ENCODE assay signal across 18 mouse cellular contexts in the genomic region with DNA sequence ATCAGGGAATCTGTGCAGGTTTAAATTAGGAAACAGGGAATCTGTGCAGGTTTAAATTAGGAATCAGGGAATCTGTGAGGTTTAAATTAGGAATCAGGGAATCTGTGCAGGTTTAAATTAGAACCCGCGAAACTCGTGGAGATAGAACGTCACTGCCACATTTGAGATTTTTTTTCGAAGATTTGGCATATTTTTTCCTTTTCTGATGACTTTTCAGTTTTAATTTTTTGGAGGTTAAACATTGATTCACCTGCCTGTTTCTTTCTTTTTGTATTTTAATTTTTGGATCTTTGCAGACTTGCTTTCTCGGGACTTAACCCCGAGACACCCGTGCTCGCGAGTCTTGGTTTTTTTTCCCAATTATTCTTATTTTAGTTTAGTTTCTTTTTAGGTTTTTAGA. TPM values are rescaled to one million over a fixed set of nuclear protein-coding genes. Genes with fewer than 3 reads are reported as not detected.
"Had no signal": no experiment of that assay in that cellular context is flagged by ENCODE, and none has a peak within 500 bp of the region (broad histone marks: within the 10 kb centered on the region; RNA-seq: fewer than 3 reads in every experiment).

No protein-coding gene starts in this region.

RNA-seq across cellular contexts. Expression of a gene that starts 29.5 kb away (rescaled TPM):
- total RNA-seq: megakaryocyte progenitor cell, adult 5-6 weeks; midbrain, postnatal 0 days; monocyte, adult 5-6 weeks had no signal
- polyA plus RNA-seq: liver, postnatal 0 days; lung, adult 2 months; lung, embryonic 15.5 days; lung, postnatal 0 days; macrophage; midbrain, embryonic 11.5 days; midbrain, embryonic 13.5 days; midbrain, embryonic 15.5 days; midbrain, postnatal 0 days; neural tube, embryonic 11.5 days; neural tube, embryonic 13.5 days; neural tube, embryonic 15.5 days; small intestine, adult 2 months; stomach, embryonic 14.5 days; stomach, embryonic 16.5 days; thymus, postnatal 0 days had no signal

RNA-seq across cellular contexts. Expression of a gene that starts 59.4 kb away (rescaled TPM):
- total RNA-seq: megakaryocyte progenitor cell, adult 5-6 weeks; midbrain, postnatal 0 days; monocyte, adult 5-6 weeks had no signal
- polyA plus RNA-seq: liver, postnatal 0 days; lung, adult 2 months; lung, embryonic 15.5 days; lung, postnatal 0 days; macrophage; midbrain, embryonic 11.5 days; midbrain, embryonic 13.5 days; midbrain, embryonic 15.5 days; midbrain, postnatal 0 days; neural tube, embryonic 11.5 days; neural tube, embryonic 13.5 days; neural tube, embryonic 15.5 days; small intestine, adult 2 months; stomach, embryonic 14.5 days; stomach, embryonic 16.5 days; thymus, postnatal 0 days had no signal
